Mouse (Mus musculus): Measurements from ENCODE around the gene Lrrc74b. TPM values are rescaled to one million over a fixed set of nuclear protein-coding genes. Genes with fewer than 3 reads are reported as not detected.
A peak's percentile ranks its signal among the peaks of the same experiment; 100 is the strongest.
"Not testable (repeated sequence)": the region's sequence is repeated elsewhere in the genome, so short reads cannot be mapped to it uniquely, and the experiment has no call there.

Lrrc74b gene
- polyA plus RNA-seq, 1 experiment from 2014 or later = 0.19 TPM

- H3K4me3 ChIP-seq = no peak overlapping the region
- no peak overlapping the region for H3K27ac ChIP-seq (replicated peaks)
- H3K4me2 ChIP-seq = no peak overlapping the region
- no peaks in the 10 kb centered on the region for H3K36me3 ChIP-seq
- H3K4me1 ChIP-seq = peaks cover 24% of the 10 kb centered on the region
- no peak overlapping the region for H3K9ac ChIP-seq
- H3K9me3 ChIP-seq = no peaks in the 10 kb centered on the region
- H3K27me3 ChIP-seq (replicated peaks) = peaks cover 33% of the 10 kb centered on the region
- ATAC-seq (ENCODE audit: extremely low read depth, insufficient number of reproducible peaks, low FRiP score, low TSS enrichment) = no peak
- 64% methylated on average over 2 of the region's 2 CpGs for WGBS
Measured at GRCm38 (mm10) chr16:17564221-17564620, 3.2 kb upstream of the Lrrc74b start.

- no peak overlapping the region for H3K4me2 ChIP-seq
- WGBS = 56% methylated on average over 1 of the region's 1 CpGs
- no peaks in the 10 kb centered on the region for H3K9me3 ChIP-seq
- no peaks in the 10 kb centered on the region for H3K36me3 ChIP-seq
- H3K9ac ChIP-seq = no peak overlapping the region
- no peak for ATAC-seq (ENCODE audit: extremely low read depth, insufficient number of reproducible peaks, low FRiP score, low TSS enrichment)
- peaks cover 30% of the 10 kb centered on the region for H3K4me1 ChIP-seq
- H3K27me3 ChIP-seq (replicated peaks) = peaks cover 33% of the 10 kb centered on the region
- H3K4me3 ChIP-seq = no peak overlapping the region
- no peak overlapping the region for H3K27ac ChIP-seq (replicated peaks)
Measured at GRCm38 (mm10) chr16:17563580-17563979, 2.5 kb upstream of the Lrrc74b start.

- peak within 1 kb of the TSS; percentile 45 for H3K4me3 ChIP-seq
- under 1% methylated on average over 10 of the region's 10 CpGs for WGBS
Measured at GRCm38 (mm10) chr16:17561751-17562208, 733 bp upstream of the Lrrc74b start, which contains the start of gene P2rx6. Gene P2rx6, plus strand, starts transcription at chr16:17561885.

GRCm38 (mm10) chr16:17559396-17560027 lies 1.5 kb downstream of the Lrrc74b start:
- Histone ChIP-seq H3K4me1 (peaks cover 54% of the 10 kb centered on the region), H3K4me2 (peak overlapping the region; percentile 57), H3K9ac (peak overlapping the region; percentile 62; the same call in 1 of the 2 replicates), H3K27me3 (replicated peaks) (peaks cover 10% of the 10 kb centered on the region; the same call in 1 of the 2 replicates), H3K4me3 (peak overlapping the region; percentile 11; the same call in 1 of the 2 replicates), H3K36me3 (no peaks in the 10 kb centered on the region), H3K27ac (replicated peaks) (peak overlapping the region; percentile 20; the same call in 1 of the 2 replicates), H3K9me3 (no peaks in the 10 kb centered on the region)
- ATAC-seq (ENCODE audit: extremely low read depth, insufficient number of reproducible peaks, low FRiP score, low TSS enrichment) = no peak
- WGBS = 65% methylated on average over 9 of the region's 9 CpGs

More at GRCm38 (mm10) chr16:17561751-17562208, 733 bp upstream of the Lrrc74b start, which contains the start of gene P2rx6:
- H3K36me3 ChIP-seq = no peaks in the 10 kb centered on the region
- peaks cover 20% of the 10 kb centered on the region for H3K27me3 ChIP-seq (replicated peaks)
- H3K27ac ChIP-seq (replicated peaks) = peak within 1 kb of the TSS; percentile 67
- peak within 1 kb of the TSS; percentile 74 for H3K4me2 ChIP-seq
- H3K9ac ChIP-seq = peak within 1 kb of the TSS; percentile 64
- peak; percentile 23; the same call in 1 of the 2 replicates for ATAC-seq (ENCODE audit: extremely low read depth, insufficient number of reproducible peaks, low FRiP score, low TSS enrichment)
- H3K4me1 ChIP-seq = peaks cover 41% of the 10 kb centered on the region
- H3K9me3 ChIP-seq = no peaks in the 10 kb centered on the region

GRCm38 (mm10) chr16:17558811-17559210 lies 2.2 kb downstream of the Lrrc74b start:
- Histone ChIP-seq H3K9ac (peak overlapping the region; percentile 62), H3K36me3 (no peaks in the 10 kb centered on the region), H3K27me3 (replicated peaks) (peaks cover 10% of the 10 kb centered on the region; the same call in 1 of the 2 replicates), H3K9me3 (no peaks in the 10 kb centered on the region), H3K4me1 (peaks cover 61% of the 10 kb centered on the region), H3K4me3 (peak overlapping the region; percentile 11), H3K4me2 (peak overlapping the region; percentile 57), H3K27ac (replicated peaks) (peak overlapping the region; percentile 51)
- ATAC-seq (ENCODE audit: extremely low read depth, insufficient number of reproducible peaks, low FRiP score, low TSS enrichment) = no peak
- 1% methylated on average over 5 of the region's 5 CpGs for WGBS

GRCm38 (mm10) chr16:17557947-17558480 lies 3.0 kb downstream of the Lrrc74b start:
- peaks cover 65% of the 10 kb centered on the region for H3K4me1 ChIP-seq
- no peaks in the 10 kb centered on the region for H3K9me3 ChIP-seq
- ATAC-seq (ENCODE audit: extremely low read depth, insufficient number of reproducible peaks, low FRiP score, low TSS enrichment) = no peak
- peaks cover 9% of the 10 kb centered on the region; the same call in 1 of the 2 replicates for H3K27me3 ChIP-seq (replicated peaks)
- H3K27ac ChIP-seq (replicated peaks) = peak overlapping the region; percentile 51
- no peaks in the 10 kb centered on the region for H3K36me3 ChIP-seq
- peak overlapping the region; percentile 57 for H3K4me2 ChIP-seq
- 0% methylated on average over 5 of the region's 5 CpGs for WGBS
- peak overlapping the region; percentile 11; the same call in 1 of the 2 replicates for H3K4me3 ChIP-seq
- peak overlapping the region; percentile 62 for H3K9ac ChIP-seq

- Histone ChIP-seq H3K36me3 (no peaks in the 10 kb centered on the region), H3K4me3 (no peak overlapping the region), H3K9me3 (no peaks in the 10 kb centered on the region), H3K4me2 (no peak overlapping the region), H3K27me3 (replicated peaks) (no peaks in the 10 kb centered on the region; the same call in 1 of the 2 replicates), H3K4me1 (peaks cover 57% of the 10 kb centered on the region), H3K9ac (no peak overlapping the region), H3K27ac (replicated peaks) (no peak overlapping the region)
- WGBS = 50% methylated on average over 4 of the region's 4 CpGs
- ATAC-seq (ENCODE audit: extremely low read depth, insufficient number of reproducible peaks, low FRiP score, low TSS enrichment) = no peak
Measured at GRCm38 (mm10) chr16:17556907-17557306, 4.1 kb downstream of the Lrrc74b start.

- H3K4me3 ChIP-seq = no peak overlapping the region
- no peaks in the 10 kb centered on the region for H3K9me3 ChIP-seq
- no peaks in the 10 kb centered on the region; the same call in 1 of the 2 replicates for H3K27me3 ChIP-seq (replicated peaks)
- no peak overlapping the region for H3K27ac ChIP-seq (replicated peaks)
- H3K4me1 ChIP-seq = peaks cover 50% of the 10 kb centered on the region
- H3K9ac ChIP-seq = no peak overlapping the region
- H3K36me3 ChIP-seq = no peaks in the 10 kb centered on the region
- WGBS = 89% methylated on average over 4 of the region's 4 CpGs
- H3K4me2 ChIP-seq = no peak overlapping the region
- ATAC-seq (ENCODE audit: extremely low read depth, insufficient number of reproducible peaks, low FRiP score, low TSS enrichment) = no peak
Measured at GRCm38 (mm10) chr16:17556180-17556579, 4.9 kb downstream of the Lrrc74b start.

GRCm38 (mm10) chr16:17554702-17555101 lies 6.3 kb downstream of the Lrrc74b start:
- peaks cover 42% of the 10 kb centered on the region for H3K4me1 ChIP-seq
- peak overlapping the region; percentile 87 for H3K27ac ChIP-seq (replicated peaks)
- not testable (repeated sequence) for H3K36me3 ChIP-seq; H3K9me3 ChIP-seq; H3K27me3 ChIP-seq (replicated peaks)
- peak overlapping the region; percentile 70 for H3K9ac ChIP-seq
- peak overlapping the region; percentile 71 for H3K4me2 ChIP-seq
- 9% methylated on average over 4 of the region's 4 CpGs for WGBS
- peak; percentile 40; the same call in 1 of the 2 replicates for ATAC-seq (ENCODE audit: extremely low read depth, insufficient number of reproducible peaks, low FRiP score, low TSS enrichment)
- peak overlapping the region; percentile 44 for H3K4me3 ChIP-seq

GRCm38 (mm10) chr16:17553910-17554685 lies 6.9 kb downstream of the Lrrc74b start:
- Histone ChIP-seq H3K27ac (replicated peaks) (peak overlapping the region; percentile 87), H3K9ac (peak overlapping the region; percentile 70), H3K36me3 (no peaks in the 10 kb centered on the region), H3K27me3 (replicated peaks) (peaks cover 4% of the 10 kb centered on the region; the same call in 1 of the 2 replicates), H3K4me1 (peaks cover 40% of the 10 kb centered on the region), H3K4me2 (peak overlapping the region; percentile 71), H3K4me3 (peak overlapping the region; percentile 44), H3K9me3 (no peaks in the 10 kb centered on the region)
- ATAC-seq (ENCODE audit: extremely low read depth, insufficient number of reproducible peaks, low FRiP score, low TSS enrichment) = peak; percentile 87
- WGBS = 6% methylated on average over 18 of the region's 18 CpGs

GRCm38 (mm10) chr16:17552837-17553236 lies 8.2 kb downstream of the Lrrc74b start:
- H3K27me3 ChIP-seq (replicated peaks) = peaks cover 4% of the 10 kb centered on the region; the same call in 1 of the 2 replicates
- no peak overlapping the region for H3K4me2 ChIP-seq
- no peaks in the 10 kb centered on the region for H3K36me3 ChIP-seq
- ATAC-seq (ENCODE audit: extremely low read depth, insufficient number of reproducible peaks, low FRiP score, low TSS enrichment) = no peak
- H3K4me3 ChIP-seq = no peak overlapping the region
- no peak overlapping the region for H3K27ac ChIP-seq (replicated peaks)
- WGBS = 62% methylated on average over 7 of the region's 7 CpGs
- H3K9me3 ChIP-seq = no peaks in the 10 kb centered on the region
- no peak overlapping the region for H3K9ac ChIP-seq
- peaks cover 27% of the 10 kb centered on the region for H3K4me1 ChIP-seq
